In genomic region chr5:30137271-30137670, GRCm38 (mm10) we compare ENCODE assay signal across 24 mouse cellular contexts. TPM values are rescaled to one million over a fixed set of nuclear protein-coding genes. Genes with fewer than 3 reads are reported as not detected.
"Had no signal": no experiment of that assay in that cellular context is flagged by ENCODE, and none has a peak within 500 bp of the region (broad histone marks: within the 10 kb centered on the region; RNA-seq: fewer than 3 reads in every experiment).

No protein-coding gene starts in this region.

- H3K27ac ChIP-seq: lung, embryonic 15.5 days; macrophage; midbrain, embryonic 12.5 days; neural tube, embryonic 12.5 days; stomach, embryonic 15.5 days; stomach, postnatal 0 days had no signal

- ATAC-seq: liver, postnatal 0 days; lung, postnatal 0 days; midbrain, embryonic 16.5 days had no signal

- H3K9me3 ChIP-seq: lung, embryonic 15.5 days; megakaryocyte, embryonic 14.5 days; midbrain, embryonic 12.5 days; neural tube, embryonic 12.5 days; stomach, embryonic 15.5 days had no signal

- H3K4me1 ChIP-seq: lung, embryonic 15.5 days; midbrain, embryonic 12.5 days; neural tube, embryonic 12.5 days; stomach, embryonic 15.5 days had no signal

- H3K4me3 ChIP-seq: lung, embryonic 15.5 days; megakaryocyte, embryonic 14.5 days; midbrain, embryonic 12.5 days; neural tube, embryonic 12.5 days; stomach, embryonic 15.5 days had no signal

- H3K9ac ChIP-seq: liver, postnatal 0 days; lung, embryonic 15.5 days; midbrain, embryonic 12.5 days; neural tube, embryonic 12.5 days; stomach, embryonic 15.5 days had no signal

- DNase-seq: liver, postnatal 0 days; lung, adult 2 months; lung, postnatal 14 days; lung, postnatal 36 days; midbrain, embryonic 14.5 days; right cerebral cortex, postnatal 14 days; thymus, adult 2 months; thymus, postnatal 25 days; thymus, postnatal 4 days had no signal

- H3K27me3 ChIP-seq: lung, embryonic 15.5 days; megakaryocyte, embryonic 14.5 days; midbrain, embryonic 12.5 days; neural tube, embryonic 12.5 days; stomach, embryonic 15.5 days had no signal

- H3K4me2 ChIP-seq: lung, embryonic 15.5 days; midbrain, embryonic 12.5 days; neural tube, embryonic 12.5 days; stomach, embryonic 15.5 days had no signal

RNA-seq across cellular contexts. Expression of gene 3110082J24Rik, which starts 31.4 kb away (rescaled TPM):
- total RNA-seq: megakaryocyte progenitor cell, adult 5-6 weeks; monocyte, adult 5-6 weeks; neutrophil, adult 5-6 weeks had no signal
- polyA plus RNA-seq: liver, postnatal 0 days; lung, adult 2 months; lung, embryonic 15.5 days; lung, postnatal 0 days; macrophage; spleen, adult 2 months; stomach, embryonic 15.5 days; stomach, postnatal 0 days; testis, adult 2 months; thymus, adult 2 months; urinary bladder, adult 2 months had no signal

RNA-seq across cellular contexts. Expression of gene Garem2, which starts 32.3 kb away (rescaled TPM):
- total RNA-seq: megakaryocyte progenitor cell, adult 5-6 weeks; monocyte, adult 5-6 weeks; neutrophil, adult 5-6 weeks had no signal
- polyA plus RNA-seq: macrophage; spleen, adult 2 months had no signal
